Mouse (Mus musculus) frontal cortex, postnatal 14 days (tissue): ENCODE data around the gene Nav3.
A peak's percentile ranks its signal among the peaks of the same experiment; 100 is the strongest.
"Not testable (repeated sequence)": the region's sequence is repeated elsewhere in the genome, so short reads cannot be mapped to it uniquely, and the experiment has no call there.

ENCODE experiments used
- DNase-seq, 2 experiments: peaks; one replicate each; pipeline ENCODE4 v3.0.0; 2022; ENCODE audit warnings: low spot score in 2 of 2

Nav3 gene

DNA sequence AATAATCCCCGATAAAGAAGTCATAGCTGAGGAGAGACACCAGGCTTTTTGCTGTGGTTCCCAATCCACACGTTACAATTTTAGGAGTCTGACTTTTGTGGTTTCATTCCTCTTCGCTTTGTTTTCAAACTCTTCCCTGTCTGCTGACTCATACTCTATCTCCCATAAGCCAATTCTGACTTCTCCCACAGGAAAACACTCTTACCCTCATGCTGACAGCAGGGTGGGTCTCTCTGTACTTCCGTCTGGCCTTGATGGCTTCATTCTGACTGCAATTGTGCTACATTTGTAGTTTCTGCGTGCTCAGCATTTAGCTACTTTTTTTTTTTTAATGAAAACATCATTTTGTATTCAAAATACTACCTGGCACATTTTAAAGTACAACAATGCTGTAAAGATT, 379.4 kb downstream of the Nav3 start:
- DNase-seq = no peak

DNA sequence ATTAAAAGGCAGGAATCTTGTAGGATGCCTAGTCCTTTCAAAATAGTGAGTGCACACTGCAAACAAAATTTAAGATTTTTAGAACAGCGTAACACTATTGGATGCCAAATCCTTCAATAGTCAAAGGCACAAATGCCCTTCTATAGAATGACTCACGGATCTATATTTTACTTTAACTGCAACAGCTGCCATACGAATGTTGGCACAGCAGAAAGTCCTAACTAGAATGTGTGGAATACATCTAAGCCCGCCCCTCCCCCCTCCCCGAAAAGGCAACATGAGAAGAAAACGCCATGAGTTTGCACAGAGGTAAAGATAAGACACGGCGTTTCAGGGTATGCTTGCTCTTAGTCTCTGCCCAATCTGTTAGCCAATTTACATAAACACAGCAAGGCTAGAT, 383.6 kb downstream of the Nav3 start:
- DNase-seq = no peak

DNA sequence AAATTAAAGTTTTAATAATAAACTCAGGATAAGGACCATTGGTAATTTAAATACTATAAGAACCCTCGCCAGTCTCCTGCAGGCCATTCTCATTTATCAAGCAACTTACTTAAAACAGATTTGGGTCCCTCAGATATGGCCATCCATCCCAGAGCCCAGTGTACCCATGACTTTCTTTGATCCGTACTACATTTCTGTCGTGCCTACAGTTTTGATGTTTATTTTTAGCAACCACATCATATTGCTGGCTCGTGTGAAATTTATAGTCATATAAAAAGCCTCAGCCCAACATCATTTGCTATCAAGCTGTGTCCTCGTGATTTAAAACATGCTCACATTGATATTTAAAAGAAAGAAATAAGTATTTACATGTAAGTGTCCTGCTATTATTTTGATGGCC, 394.8 kb downstream of the Nav3 start:
- DNase-seq = no peak

DNA sequence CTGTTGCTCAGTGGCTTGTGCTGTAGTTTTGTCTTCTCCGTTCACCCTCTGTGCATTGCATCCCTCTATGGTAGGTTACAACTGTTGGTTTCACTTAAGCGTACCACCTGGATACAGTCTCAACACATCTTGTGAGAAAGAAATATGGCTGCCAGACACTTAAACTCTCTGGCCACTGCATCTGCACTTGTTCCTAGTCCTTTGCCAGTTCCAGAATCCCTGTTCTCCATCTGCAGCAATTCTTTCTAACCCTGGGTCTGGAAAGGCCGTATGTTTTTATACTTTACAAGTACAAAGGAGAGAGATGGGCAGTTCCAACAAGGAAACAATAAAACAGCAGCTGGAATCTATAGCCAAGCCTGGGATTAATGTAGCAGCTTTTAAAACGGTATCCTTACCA, 418.5 kb downstream of the Nav3 start:
- DNase-seq = no peak

DNA sequence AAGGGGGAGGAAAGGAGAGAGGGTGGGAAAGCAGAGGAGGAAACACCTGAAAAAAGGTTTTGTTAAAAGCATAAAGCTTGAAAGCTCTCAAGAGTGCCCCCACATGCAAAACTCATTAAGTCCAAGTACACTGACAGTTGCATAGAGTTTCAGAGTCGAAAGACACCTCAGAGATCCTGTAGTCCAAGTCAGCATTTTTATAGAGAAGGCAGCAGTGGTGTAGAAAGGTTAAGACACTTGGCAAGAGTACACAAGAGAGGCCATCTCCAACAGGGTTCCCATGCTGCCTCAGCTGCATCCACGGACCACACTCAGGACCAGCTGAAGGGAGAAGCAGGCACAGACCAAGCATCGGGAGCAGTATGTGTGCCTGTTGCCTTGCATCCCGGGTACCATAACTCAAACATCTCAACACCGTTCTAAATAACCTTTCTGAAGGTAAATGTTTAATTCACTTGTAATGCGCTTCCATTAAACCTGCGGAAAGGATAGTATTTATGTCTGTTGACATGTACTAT, 421.4 kb downstream of the Nav3 start:
- DNase-seq = no peak

DNA sequence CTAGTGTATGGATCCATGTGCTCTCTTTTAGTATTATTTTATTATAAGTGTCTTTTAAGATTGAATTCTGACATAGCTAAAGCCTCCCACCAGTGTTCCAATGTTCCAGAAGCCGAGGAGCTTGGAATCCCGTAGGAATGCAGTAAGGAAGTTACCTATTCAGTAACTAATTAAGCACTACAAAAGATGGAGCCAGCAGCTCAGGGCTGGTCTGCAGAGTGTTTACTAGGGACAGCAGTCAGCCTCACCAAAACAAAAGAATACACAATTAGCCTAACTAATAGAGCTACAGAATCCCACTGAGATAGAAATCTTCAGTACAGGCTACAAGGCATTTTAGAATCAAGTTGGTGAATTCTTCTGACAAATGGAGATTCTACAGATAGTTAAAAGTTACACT, 431.1 kb downstream of the Nav3 start:
- not testable (repeated sequence) for DNase-seq

DNA sequence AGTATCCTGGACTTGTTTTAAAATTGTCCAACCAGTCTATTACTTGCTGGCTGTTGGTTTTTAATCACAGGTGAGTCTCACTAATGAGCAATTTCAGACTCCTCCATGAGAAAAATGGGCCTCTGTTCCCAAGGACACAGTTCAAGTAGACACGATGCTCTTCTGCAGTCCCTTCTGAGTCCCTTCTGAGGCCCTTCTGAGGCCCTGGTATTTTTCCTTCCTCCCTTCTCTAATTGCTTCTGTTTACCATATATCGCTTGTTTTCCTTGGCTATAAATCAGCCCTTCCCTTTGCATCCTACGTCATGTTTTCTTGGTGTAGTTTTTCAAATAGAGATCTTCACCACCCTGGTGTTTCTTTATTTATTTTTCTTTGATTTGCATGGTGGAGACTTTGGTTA, 433.9 kb downstream of the Nav3 start:
- no peak for DNase-seq

DNA sequence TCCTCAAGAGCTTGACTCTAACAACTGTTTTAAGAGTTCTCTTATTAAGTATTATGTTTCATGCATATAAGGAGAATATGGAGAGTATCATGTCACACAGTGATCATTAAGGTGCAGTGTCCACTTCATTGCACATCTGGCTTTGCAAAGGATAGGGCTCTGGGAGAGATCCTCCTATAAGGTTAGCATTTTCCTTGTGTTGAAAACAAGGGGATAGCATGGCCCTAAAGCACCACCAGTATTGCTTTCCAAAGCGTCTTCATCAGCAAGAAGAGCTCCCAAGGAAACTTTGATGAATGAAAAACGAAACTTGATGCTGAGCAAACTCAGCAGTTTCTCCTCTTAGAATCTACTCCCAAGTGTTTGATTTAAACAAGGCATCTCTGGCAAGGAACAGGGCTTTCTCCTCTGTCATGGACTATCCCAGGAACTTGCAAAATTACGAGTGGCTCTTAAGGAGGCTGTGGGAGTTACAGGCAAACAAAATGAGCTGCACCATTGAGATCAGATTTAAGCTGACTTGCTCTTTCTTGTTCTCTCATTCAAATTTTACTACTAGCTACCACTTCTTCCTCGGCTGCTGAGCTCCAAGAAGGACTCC, 436.6 kb downstream of the Nav3 start:
- DNase-seq = no peak

DNA sequence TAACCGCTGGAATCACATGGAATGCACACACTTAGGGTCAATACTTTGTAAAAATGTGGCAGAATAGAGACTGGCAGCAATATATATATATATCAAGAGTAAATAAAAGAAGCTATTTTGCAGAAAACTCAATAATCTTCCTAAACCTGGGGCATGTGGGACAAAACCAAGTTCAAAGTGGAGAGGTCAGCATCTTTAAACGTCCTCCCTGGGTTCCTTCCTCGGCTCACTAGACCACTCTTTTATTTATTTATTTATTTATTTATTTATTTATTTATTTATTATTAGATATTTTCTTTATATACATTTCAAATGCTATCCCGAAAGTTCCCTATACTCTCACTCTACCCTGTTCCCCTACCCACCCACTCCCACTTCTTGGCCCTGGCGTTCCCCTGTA, 454.7 kb downstream of the Nav3 start:
- not testable (repeated sequence) for DNase-seq

DNA sequence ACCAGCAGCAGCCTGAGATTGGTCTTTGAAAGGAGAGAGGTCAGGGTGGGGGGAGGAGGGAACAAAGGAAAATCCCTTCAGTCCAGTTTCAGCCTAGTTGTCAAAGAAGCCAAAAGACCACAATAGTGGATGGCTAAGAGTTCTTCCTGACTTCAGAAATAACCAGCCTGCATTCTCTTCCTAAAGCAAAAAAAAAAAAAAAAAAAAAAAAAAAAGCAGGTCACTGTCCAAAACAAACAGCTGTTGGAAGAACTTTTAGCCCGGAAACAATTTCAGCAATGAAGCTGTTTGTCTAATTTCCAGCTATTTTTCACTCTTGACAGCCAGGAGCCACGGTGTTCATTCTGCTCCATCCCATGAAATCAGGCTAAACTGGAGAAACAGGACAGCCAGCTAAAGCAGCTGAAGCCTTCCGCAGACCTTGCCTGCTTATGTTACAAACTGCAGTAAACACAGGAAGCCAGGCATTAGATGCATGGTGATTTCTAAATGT, 455.2 kb downstream of the Nav3 start:
- DNase-seq = no peak

DNA sequence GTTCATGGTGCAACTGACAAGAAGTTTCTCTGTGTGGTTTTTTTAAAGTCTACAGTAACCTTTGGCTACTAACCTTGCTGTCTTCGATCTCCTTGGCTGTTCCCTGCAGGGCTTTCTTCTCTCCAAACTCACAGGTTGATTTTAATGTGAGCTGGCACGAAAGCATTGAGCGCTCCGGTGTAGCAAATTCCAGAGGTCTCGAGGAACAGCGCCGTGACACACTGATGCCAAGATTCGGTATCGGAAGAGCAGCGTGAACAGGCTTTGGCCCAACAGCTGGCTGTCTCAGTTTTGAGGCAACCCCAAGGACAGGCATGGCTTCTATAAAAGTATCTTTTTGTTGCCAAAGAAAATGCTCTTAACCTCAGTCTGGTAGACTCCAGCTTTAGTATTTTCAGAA, 456.1 kb downstream of the Nav3 start:
- DNase-seq = no peak

DNA sequence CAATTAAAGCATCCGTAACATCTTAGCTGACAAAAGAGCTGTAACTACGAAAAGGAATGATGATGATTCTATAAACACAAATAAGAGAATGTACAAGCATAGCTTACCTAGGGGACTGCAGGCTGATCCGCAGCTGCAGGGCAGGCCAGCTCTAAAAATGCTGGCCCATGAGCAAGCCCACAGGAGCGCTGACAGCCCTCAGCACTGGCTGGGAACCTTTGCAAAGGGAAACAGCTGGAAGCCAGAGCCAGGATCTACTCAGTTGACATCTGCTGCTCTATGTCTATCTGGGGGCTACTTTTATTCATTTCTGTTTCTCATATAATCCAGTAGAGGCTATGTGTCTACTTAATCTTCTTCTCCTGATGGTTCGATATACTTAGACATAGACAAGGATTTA, 461.7 kb downstream of the Nav3 start:
- no peak for DNase-seq

DNA sequence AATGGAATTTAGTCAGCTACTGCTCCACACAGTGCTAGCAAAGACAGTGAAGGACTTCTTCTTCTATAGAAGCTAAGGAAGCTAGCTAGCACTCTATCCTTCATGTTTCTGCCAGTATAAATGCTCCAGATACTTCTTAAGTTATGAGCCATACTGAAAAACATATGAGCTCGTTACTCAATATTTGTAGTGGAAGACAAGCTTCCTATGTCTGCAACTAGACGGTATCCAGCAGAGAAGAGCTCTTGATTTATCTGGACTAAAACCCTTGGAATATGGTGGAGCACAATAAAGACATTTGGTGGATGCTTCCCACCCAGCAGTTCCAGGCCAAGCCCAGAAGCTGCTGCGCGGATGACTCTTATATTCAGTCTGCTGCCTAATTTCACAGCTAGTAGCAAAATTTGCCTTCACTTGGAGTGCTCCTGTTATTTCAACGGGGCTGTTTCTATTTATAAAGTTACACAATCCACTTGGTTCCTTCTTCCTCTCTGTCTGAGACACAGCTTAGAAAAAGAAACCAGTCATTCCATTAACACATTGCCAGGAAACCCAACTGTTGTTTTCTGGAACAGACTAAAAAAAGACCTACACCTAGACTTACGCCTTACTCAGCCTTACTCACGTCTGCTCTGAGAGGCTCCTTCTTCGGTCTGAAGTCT, 470.0 kb downstream of the Nav3 start:
- DNase-seq = no peak

DNA sequence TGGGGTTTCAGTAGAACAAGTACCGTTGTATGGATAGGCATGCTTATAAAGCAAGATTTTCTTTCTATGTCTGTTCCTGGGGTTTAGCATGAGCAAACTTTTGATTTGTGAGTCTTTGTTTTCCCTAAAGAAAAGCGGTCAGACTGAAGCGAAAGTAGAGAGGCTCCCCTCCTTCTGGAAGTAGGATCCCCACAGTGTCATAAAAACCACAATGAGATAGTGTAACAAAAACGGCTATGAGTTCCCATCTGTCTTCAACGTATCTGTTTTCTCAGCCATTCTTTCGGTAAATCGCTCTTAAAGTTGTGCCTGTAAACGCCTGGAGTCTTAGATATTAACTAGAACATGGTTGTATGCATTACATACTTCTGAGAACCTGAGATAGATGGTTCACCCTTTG, 479.7 kb downstream of the Nav3 start:
- DNase-seq = no peak

DNA sequence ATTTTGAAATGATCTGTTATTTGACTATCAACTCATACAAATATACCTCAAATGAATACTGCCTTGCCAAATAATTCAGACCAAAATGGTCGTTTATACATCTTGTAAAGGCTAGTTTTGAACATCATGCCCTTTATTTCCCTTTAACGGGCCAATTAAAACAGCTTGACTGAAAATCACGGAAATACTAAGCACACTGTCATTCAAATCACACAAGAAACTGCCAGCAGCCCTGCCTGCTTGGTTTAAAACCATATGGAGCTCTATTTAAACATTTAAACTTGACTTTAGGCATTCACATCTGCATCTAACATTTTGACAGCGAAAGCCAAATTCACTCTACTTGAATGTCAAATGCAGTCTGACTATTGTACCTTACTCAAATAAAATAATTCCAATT, 481.8 kb downstream of the Nav3 start:
- DNase-seq = no peak

DNA sequence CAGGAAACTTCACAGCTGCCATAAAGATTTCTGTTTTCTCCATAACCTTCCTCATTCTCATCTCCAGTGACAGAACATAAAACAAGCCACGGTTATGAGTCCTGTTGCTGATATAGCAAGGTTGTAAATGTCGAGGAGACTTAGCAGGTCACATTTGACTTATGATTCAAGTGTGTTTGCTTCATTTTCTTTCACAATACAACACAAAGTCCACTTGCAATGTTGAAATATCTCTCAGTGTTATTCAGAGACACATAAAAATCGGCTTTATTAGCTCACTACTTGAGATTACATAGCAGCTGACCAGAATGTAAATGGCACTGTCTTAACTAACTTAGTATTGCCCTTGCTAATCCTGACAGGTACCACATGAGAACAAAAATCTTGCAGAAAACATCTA, 482.5 kb downstream of the Nav3 start:
- no peak for DNase-seq

DNA sequence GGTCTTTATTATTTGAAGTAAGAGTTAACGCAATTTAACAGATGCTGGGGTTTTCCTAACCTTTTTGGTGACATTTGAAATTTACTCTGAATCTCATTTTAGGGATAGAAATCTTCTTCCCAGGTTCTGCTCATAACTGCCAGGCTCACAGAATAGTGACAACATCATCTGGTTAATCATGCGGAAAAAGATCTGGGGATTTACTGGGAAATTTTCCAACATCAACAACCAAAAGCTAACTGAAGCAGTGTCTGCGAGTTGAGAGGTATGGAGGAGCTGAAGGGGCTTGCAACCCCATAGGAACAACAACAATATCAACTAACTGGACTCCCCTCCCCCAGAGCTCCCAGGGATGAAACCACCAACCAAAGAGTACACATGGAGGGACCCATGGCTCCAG, 505.7 kb downstream of the Nav3 start:
- no peak for DNase-seq

DNA sequence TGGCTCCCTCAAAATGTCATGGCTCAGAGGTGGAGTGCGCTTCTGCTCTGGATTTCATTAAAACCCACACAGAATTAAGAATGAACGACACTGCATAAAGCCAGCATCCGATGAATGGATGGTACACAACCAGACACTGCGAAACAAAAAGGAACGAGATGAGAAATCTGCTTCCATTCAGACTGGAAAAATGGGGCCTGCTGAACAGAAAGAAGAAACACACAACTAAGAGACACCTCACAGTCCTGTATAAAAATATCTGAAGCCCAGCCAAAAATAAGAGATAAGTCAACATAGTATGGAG, 526.7 kb downstream of the Nav3 start:
- no peak for DNase-seq

DNA sequence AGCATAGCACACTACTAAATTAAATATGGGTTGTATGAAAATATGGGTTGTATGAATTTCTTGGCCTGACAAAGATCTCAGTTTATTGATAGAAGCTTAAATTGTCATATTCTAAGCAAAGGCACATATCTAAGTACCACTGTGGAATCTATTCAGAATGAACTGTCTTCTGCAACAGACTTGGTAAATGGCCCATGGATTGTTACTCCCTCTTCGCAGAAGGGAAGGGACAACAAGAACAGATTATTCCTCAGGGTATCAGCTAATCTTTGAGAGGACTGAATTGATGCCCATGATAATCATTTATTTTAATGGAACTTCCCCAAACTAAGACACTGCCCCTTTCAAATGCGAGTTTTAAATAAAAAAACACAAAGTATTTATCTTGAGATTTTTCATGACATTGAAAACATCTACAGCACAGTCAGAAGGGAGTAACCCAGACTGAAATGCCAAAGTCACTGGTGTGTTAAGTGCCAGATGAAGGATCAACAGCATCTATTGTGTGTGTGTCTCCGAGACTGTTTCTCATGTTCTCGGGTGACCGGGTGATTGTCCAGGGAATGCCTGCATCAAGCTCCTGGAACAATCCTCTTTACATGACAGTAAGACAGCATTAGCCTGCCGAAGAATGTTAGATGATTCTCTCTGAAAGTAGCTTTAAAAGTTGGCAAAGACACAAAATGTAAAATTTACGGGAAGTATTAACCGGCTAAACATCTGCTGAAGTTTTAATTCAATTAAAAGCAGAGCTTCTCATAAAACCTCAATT, 527.3 kb downstream of the Nav3 start:
- DNase-seq = no peak

DNA sequence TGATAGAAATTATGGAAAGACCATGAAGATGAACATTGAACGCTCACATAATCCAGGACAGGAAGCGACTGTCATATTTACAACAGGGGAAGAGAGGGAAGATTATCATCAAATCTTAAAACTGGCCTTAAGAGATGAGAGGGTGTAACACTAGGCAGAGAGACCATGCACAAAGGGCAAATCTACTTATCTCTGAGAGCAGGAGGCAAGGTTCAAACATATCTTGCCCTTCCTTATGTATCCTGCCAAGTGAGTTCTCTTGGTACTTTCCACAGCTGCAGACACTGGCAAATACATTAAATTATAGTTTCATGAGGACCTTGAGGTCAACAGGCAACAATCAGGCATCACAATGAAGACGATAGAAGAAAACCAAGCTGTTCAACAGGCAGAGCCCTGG, 529.9 kb downstream of the Nav3 start:
- DNase-seq = no peak

DNA sequence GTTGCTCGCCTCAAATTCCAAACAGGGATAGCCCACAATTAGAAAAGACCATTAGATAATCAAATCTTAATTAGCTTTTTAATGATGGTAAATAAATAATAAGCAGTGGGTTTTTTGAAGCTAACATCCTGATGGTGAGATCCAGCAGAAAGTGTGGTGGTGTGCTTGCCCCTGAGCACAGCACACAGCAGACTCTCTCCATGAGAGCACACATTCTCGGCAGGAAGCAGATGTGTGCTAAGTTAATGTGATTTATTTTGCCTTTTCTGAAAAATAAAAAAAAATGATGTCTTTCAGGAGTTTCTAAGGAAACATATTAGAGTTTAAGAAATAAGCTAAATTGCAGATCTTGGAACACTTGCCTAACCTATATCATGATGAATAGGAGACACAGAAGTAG, 531.9 kb downstream of the Nav3 start:
- DNase-seq = no peak

DNA sequence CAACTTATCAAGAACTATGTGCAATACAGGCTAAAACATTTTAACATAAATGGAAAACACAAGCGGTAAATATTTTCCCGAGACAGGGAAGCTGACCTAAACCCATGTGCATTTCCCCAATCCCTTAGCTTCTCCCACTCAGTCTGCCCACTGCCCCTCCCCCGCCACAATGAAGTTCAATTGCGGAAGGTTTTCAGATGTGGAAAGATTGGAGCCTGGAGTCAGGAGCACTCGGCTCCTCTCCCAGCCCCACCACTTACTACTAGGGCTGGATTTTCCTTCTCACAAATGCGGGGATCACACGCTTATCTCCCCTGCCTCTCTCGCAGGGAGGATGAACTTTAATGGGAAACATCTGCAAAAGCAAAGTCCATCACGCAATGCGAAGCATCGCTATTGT, 534.6 kb downstream of the Nav3 start:
- no peak for DNase-seq

DNA sequence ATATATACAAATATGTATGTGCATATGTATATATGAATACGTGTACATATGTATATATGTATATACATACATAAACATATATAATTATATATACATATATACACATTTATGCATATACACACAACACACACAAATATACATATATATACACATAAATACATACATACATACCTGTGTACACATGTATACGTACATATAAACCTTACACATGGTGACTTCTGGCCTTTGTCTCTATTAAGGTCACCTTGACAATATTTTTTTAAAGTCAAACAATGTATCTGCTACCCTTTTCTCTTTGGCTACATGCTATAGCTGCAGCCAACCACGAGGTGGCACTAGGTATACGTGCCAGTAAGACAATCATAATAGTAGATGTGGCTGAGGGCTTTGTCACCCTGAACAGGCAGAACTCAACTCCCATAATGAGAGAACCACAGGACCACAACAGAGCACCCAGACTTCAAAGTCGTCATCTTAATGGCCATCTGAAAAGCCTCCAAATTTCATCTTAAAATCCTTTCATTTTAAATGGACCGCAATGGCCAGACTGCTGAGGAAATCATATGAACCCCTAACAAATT, 535.3 kb downstream of the Nav3 start:
- peak; percentile 35 to 64 for DNase-seq
